Mouse (Mus musculus) urinary bladder, adult 2 months (tissue): ENCODE data around the gene Zic1. TPM values are rescaled to one million over a fixed set of nuclear protein-coding genes. Genes with fewer than 3 reads are reported as not detected.

Experiments
- DNase-seq: peaks from one replicate; pipeline ENCODE4 v3.0.0; 2022; ENCODE audit warnings: low spot score
- polyA plus RNA-seq: library from polyadenylated mRNA; depleted of rRNA; stranded (reverse); fragments of >200 nt; gene quantifications from 2 replicates; pipeline ENCODE4 v1.2.3, GENCODE M21; 2012; rRNA removed

Gene Zic1
- polyA plus RNA-seq, 1 experiment: 0.08 TPM

DNA sequence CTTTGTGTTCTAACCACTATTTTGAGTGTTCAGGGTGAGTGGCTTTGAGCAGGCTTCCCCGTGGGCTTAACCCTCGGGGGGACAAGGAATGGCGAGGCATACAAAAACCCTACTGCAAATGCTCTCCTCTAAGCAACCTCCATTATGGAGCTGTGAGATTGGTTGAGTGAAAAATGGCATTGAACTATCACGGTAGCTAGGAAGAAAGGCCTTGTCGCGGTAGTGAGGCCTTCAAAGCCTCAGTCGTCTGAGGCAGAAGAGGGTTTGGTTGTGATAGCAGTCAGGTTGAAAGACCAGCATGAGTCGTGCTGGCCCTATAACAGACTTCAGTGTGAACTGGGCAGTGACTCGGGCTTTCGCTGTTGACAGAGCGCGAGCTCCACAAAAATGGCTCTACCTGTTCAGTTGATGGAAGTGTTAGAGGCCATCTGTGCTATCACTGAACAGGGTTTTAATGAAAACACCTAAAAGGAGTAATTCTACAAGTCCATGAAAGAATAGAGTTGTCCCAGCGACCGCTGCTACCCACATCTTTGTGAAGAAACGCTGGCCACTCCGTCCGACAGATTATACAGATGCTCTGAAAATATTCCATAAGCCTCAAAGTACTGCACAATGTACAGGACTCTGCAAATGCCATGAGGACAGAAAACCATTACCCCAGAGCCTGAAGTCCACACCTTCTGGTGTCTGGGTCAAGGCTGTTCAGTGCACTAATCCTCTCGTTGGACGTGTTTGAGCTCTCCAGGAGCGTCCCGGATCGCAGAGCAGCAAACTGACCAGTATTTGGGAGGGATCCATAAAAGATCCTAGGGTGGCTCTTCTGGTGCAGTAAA is 11.0 kb downstream of the Zic1 start:
- DNase-seq: no peak

DNA sequence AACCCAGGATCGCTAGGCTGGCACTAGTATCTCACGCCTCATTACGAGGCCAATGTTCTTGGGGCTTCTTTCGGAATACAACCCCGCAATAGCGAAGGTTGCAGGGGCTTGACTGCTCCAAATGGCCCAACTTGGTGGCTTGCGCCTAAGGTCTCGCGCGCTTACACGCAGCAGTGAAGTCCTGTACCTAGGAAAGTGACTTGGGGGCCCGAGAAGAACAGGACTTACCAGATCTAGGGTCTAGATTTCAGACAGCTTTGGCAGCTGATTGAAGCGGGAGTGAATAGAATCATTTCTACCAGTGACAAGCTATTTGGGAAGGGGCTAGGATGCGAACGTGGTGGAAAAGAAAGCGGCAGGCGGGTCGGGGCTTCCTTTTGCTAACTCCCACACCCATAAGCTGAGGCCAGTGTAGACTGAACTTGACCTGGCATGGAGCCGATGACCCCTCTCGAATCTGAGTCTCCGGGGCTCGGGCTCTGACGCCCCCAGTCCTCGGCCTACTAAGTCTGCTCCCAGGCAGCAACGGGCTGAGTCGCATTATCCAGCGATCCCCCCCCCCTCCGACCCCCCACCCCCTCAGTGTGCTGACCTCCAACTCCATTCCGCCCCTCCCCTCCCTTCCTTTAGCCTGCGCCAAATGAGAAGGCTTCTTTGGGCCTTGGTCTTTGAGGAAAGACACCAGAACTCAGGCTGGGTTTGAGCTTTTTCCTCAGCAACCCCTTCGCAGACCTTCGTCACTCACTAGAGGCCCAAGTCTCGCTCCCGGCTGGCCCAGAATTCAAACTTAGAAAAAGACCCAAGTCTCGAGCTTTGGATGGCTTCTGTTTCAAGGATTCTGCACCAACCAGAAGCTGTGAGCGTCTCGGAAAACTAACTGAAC is 11.8 kb downstream of the Zic1 start:
- DNase-seq: no peak

DNA sequence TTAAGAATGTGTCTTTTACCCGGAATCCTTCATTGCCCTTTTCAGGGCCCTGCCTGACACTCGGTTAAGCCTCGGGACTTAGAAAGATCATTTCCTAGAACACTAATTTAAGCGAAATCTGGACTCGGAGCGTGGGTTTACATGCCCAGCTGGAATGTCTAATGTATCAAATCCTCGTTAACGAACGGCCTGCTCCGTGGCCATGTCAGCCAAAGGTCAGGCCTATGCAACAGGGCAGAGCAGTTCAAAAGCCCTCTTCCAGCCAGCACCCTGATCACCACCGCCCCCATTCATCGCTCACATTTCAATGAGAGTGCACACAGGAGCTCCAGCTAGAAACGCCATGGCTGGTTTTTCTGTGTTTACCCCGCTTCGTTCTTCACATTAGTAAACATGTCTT is 12.8 kb downstream of the Zic1 start:
- no peak for DNase-seq

DNA sequence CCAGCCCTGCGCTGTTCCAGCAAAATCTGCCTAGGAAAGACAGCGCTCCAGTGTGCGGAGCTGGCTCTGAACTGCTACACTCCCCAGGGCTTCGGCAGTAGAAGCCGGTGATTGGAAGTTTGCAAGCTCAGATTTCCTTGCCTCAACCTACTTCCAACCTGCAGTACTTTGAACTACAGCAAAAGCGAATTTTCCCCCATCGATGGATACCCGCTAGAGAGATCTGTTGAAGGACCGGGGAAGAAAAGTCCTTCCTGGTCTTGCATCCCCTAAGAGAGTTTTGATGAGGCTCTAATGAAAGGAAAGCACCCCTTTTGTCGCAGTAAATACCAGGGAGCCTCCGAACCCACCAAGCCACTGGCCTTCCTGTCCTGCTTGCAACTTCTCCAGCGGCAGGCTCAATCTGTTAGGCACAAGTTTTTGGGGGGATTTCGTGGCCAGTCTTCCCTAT is 13.6 kb downstream of the Zic1 start:
- no peak for DNase-seq

DNA sequence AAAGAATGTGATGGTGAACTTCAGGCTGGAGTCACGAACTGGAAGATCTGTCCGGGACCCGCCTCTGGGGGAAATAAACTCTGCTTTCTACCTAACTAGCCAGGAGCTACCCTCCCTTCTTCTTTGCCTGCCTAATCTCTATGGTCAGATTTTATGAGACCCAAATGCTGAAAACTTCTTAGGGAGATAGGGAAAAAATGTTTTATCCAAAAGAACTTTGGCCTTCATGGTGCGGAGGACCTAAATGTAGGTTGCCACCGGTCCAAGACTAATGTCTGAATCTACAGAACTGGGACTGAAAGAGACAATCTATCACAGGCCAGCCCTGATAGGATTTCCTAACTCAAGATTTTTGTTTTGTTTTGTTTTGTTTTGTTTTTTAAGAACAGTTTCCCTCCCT is 14.2 kb downstream of the Zic1 start:
- no peak for DNase-seq

DNA sequence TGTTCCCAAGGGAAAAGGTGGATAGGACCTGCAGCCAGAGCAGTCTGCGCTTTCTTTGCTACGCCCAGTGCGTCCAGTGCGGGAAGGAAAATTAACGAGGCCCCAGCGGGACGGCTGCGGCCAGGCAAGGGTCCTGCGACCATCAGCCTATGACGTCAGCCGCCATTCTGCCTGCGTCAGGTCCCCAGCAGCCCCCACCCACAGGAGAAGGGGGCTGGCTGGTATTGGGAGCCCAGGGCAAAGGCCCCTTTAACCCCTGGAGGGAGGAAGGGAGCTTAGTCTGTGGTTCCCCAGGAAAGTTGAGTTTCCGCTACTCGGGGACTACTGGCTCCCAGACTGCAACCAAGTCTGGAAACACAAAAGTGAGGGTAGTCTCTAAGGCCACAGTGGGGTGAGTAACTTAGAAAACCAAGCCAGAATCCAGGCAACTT is 14.7 kb downstream of the Zic1 start:
- DNase-seq: no peak

DNA sequence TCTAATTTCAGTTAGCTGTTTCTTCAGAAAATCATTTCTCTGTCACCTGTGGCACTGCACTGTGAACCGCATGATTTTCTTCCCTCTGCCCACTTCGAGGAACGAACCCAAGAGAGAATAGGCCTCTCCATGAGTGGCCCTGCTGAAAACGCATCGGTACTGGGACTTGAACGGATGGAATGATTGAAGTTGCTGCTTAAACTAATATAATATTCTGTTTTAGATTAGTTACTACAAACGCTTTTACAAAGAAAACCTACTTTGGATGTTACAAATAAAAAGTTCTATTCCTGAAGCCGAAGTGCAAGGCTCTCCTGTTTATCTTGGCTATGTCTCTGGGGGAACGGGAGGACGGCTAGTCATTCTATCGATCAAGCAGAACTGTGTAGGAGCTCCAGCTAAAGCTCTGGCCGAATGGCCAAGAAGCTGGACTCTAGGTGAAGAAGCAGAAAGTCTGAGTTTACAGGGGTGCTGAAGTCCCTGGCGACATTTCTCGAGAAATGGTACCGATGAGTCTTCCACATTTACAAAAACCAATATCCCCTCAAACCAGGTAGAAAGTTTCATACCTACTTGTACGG is 15.3 kb downstream of the Zic1 start:
- DNase-seq: no peak

DNA sequence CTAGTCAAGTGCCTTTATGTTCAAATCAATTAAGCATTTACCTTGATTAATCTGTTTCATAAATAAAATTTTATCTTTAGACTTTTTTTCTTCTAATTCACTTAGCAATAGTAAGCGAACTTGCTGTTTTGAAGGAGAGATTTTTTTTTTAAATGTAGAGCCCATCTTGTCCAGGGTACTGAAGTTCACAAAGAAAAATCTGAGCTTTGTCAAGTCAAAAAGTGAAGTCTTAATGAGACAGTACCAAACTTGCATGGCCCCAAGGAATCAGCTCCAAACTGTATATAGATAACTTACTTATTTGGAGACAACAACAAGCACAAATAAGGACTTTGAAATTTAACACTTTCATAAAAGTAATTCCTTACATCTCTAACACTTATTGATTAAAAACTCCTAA is 16.9 kb downstream of the Zic1 start:
- DNase-seq: no peak

DNA sequence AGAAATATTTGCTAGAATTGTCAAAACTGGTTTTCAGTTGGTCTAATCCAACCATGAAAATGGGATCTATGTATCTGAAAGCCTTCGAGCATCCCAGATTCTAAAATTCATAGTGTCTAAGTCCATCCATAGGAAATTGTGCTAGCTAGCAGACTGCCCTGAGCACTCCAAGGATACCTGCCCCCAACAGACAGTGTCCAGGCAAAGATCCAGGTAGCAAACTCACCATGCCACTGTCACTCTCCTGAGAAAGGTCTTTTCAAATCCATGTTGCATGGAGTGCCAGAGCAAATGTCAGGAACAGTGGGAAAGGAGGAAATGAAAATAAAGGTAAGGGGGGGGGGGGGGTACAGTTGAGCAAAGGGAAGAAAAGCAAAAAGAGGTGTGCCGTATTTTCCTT is 18.0 kb downstream of the Zic1 start:
- no peak for DNase-seq

Other genes with a start within 250 kb of the Zic1 start
- 0.01 TPM in 1 of 2 replicates, not detected in the other for gene Zic4, start 3.4 kb downstream of the Zic1 start, polyA plus RNA-seq